Mouse (Mus musculus): ENCODE data around the gene Daam1.
"Not testable (repeated sequence)": the region's sequence is repeated elsewhere in the genome, so short reads cannot be mapped to it uniquely, and the experiment has no call there.

Daam1 gene

GRCm38 (mm10) chr12:71835966-71836668 lies 5.2 kb downstream of the Daam1 start:
- DNase-seq: no peak

GRCm38 (mm10) chr12:71836776-71837175 lies 5.9 kb downstream of the Daam1 start:
- DNase-seq: no peak

- DNase-seq: no peak
Measured at GRCm38 (mm10) chr12:71837576-71837975, 6.7 kb downstream of the Daam1 start.

GRCm38 (mm10) chr12:71838230-71838629 lies 7.4 kb downstream of the Daam1 start:
- no peak for DNase-seq

GRCm38 (mm10) chr12:71839653-71840052 lies 8.8 kb downstream of the Daam1 start:
- no peak for DNase-seq

- no peak for DNase-seq
Measured at GRCm38 (mm10) chr12:71840430-71841186, 9.7 kb downstream of the Daam1 start.

GRCm38 (mm10) chr12:71842006-71842405 lies 11.1 kb downstream of the Daam1 start:
- DNase-seq: no peak

GRCm38 (mm10) chr12:71842588-71842987 lies 11.7 kb downstream of the Daam1 start:
- DNase-seq: no peak

- no peak for DNase-seq
Measured at GRCm38 (mm10) chr12:71845486-71845885, 14.6 kb downstream of the Daam1 start.

- not testable (repeated sequence) for DNase-seq
Measured at GRCm38 (mm10) chr12:71846416-71846815, 15.5 kb downstream of the Daam1 start.

GRCm38 (mm10) chr12:71847024-71847423 lies 16.1 kb downstream of the Daam1 start:
- DNase-seq: not testable (repeated sequence)

GRCm38 (mm10) chr12:71847617-71848016 lies 16.7 kb downstream of the Daam1 start:
- DNase-seq: no peak

GRCm38 (mm10) chr12:71848037-71848776 lies 17.3 kb downstream of the Daam1 start:
- no peak for DNase-seq

- DNase-seq: no peak
Measured at GRCm38 (mm10) chr12:71849051-71849450, 18.2 kb downstream of the Daam1 start.

- DNase-seq: no peak
Measured at GRCm38 (mm10) chr12:71850135-71850534, 19.3 kb downstream of the Daam1 start.

GRCm38 (mm10) chr12:71852678-71853077 lies 21.8 kb downstream of the Daam1 start:
- DNase-seq: no peak

- no peak for DNase-seq
Measured at GRCm38 (mm10) chr12:71853694-71854093, 22.8 kb downstream of the Daam1 start.

- DNase-seq: no peak
Measured at GRCm38 (mm10) chr12:71854191-71854590, 23.3 kb downstream of the Daam1 start.

GRCm38 (mm10) chr12:71855730-71856479 lies 25.0 kb downstream of the Daam1 start:
- no peak for DNase-seq

GRCm38 (mm10) chr12:71856480-71856754 lies 25.5 kb downstream of the Daam1 start:
- DNase-seq: no peak

- no peak for DNase-seq
Measured at GRCm38 (mm10) chr12:71859096-71859495, 28.2 kb downstream of the Daam1 start.

GRCm38 (mm10) chr12:71863846-71864543 lies 33.1 kb downstream of the Daam1 start:
- no peak for DNase-seq

- DNase-seq: no peak
Measured at GRCm38 (mm10) chr12:71864544-71864897, 33.6 kb downstream of the Daam1 start.
